Mouse (Mus musculus) left cerebral cortex, postnatal 4 days (tissue): ENCODE measurements at regions not wholly inside any gene's neighbourhood (a gene's known extent, or its start where the extent isn't known, plus 50 kb on each side); places are given as distances from the start of the nearest gene placed in this dataset.
"Not testable (repeated sequence)": the region's sequence is repeated elsewhere in the genome, so short reads cannot be mapped to it uniquely, and the experiment has no call there.

ENCODE experiments used
- DNase-seq: peaks from one replicate; pipeline ENCODE4 v3.0.0-alpha.2; 2022
- intact Hi-C: fragments of 180-260 bp; cut with DNase I; formaldehyde crosslinking; loops from one replicate; pipeline ENCODE4 v1.15.1; 2025

DNA sequence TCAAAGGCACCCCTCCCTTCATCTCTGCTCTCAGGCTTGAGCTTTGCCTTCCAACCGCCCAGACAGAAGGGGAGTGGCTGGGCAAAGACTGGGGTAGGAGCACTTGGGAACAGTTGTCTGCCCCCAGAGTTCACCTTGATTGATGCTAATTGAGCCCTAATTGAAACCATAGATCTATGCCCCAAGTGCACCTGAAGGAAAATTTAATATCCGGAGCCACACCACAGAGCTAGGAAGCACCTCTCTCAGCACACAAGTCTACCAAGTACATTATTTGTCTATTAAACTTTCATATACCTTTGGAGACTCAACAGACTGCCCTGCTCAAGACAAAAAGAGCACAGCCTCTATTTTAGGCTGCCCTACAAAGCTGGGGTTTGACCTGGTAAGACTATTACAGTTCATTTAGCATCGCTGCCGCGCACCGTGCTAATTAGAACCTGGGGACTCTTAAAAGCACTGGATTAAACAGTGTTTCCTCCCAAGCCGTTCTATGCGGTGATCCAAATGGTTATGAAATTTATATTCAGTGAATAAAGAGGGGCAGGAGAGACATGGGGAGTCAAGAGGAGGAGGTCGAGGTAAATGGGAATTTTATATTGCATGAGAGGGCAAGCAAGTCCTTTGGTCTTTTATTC lies 229.8 kb downstream of the Utp18 start:
- no peak for DNase-seq
- intact Hi-C loops = no loop called here

DNA sequence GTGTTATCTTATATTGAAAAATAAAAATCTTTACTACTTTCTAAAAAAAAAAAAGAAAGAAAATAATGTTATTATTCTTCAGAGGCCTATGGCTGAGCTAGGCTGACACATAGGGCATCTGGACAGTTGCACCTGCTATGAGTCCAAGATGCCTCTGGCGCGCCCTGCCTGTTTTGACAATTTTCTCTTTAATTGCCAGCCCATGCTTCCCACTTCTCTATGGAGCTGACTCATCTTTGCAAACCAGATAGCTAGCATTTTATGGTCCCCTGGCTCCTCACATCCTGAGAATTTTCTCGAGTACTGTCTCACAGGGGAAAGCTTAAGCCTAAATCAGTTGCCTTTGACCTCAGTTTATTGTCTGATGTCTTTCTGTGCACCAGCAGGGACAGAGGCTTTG lies 232.2 kb downstream of the Utp18 start:
- no peak for DNase-seq
- intact Hi-C loops = no loop called here

DNA sequence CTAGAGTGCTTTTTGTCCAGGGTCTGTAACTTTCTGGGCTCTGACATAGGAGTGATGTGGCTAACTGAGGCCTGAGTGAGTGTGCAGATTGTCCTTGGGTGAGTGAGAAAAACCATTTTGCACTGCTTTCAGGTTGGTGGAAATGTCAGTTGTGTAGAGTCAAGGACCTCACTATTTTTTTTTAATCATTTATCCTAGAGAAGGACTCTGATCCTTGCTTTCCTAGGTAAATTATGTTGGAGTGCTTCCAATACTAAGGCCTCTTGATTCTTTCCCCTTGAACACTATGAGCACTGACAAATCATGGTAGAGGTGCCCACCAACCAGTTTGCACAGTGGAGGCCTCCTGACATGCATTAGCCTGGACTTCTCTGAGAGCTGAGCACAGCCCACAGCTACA lies 233.6 kb downstream of the Utp18 start:
- DNase-seq, intact Hi-C loops: not testable (repeated sequence)
